Comparison of ENCODE assay signal across 21 mouse cellular contexts in the genomic region with DNA sequence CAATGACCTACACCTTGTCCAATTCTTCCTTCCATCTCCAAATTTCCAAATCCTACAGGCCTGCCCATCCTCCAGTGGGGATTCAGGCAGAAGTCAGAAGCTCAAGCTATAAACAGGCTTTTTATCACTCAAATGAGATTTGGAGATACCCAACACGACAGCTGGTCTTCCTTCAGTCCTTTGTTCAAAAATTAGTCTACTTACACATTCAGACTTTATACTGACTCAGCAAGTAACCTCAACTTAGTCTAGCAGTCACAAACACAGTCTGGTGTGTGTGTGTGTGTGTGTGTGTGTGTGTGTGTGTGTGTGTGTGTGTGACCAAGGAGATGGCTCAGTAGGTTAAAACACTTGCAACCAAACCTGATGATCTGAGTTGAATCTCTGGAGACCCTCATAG. TPM values are rescaled to one million over a fixed set of nuclear protein-coding genes. Genes with fewer than 3 reads are reported as not detected.
DNase-seq lines count a peak whose midpoint lies in the region; ATAC-seq and TF ChIP-seq lines count a peak whose summit lies in the region.
"Had no signal": no experiment of that assay in that cellular context is flagged by ENCODE, and none has a peak within 500 bp of the region (broad histone marks: within the 10 kb centered on the region; RNA-seq: fewer than 3 reads in every experiment).

No protein-coding gene starts in this region.

- H3ac ChIP-seq in myocyte (ENCODE audit: control insufficient read depth, insufficient read length), result no peak overlapping the region

- H3K4me1 ChIP-seq in kidney, adult 2 months (ENCODE audit: control insufficient read depth, insufficient read depth, low read length), result peaks cover 16% of the 10 kb centered on the region; the same call in 1 of the 2 replicates
- H3K4me1 ChIP-seq in G1E (ENCODE audit: insufficient read depth, low read depth, low read length), result peaks cover 48% of the 10 kb centered on the region
- peaks cover under 1% of the 10 kb centered on the region for H3K4me1 ChIP-seq in cerebellum, adult 2 months (ENCODE audit: control insufficient read depth, insufficient read depth, low read length)
- H3K4me1 ChIP-seq in lung, postnatal 0 days (ENCODE audit: insufficient read depth, low read depth, low read length), result no peaks in the 10 kb centered on the region; the same call in 1 of the 2 replicates
- H3K4me1 ChIP-seq: intestine, embryonic 15.5 days had no signal

- no peak overlapping the region for H3K4me3 ChIP-seq in kidney, adult 2 months (ENCODE audit: insufficient read depth, low read depth, low read length)
- H3K4me3 ChIP-seq in G1E (ENCODE audit: low read depth, low read length) (no peak overlapping the region), myocyte (no peak overlapping the region)
- no peak overlapping the region for H3K4me3 ChIP-seq in cerebellum, adult 2 months (replicated peaks; ENCODE audit: insufficient read depth, low read depth, low read length)
- H3K4me3 ChIP-seq in lung, postnatal 0 days (ENCODE audit: low read depth, low read length), result no peak overlapping the region
- H3K4me3 ChIP-seq: forebrain, embryonic 10.5 days; gastrocnemius, adult 2 months; hindbrain, embryonic 13.5 days; intestine, embryonic 15.5 days had no signal

- no peaks in the 10 kb centered on the region for H3K36me3 ChIP-seq in kidney, adult 2 months (ENCODE audit: control insufficient read depth, insufficient read depth, low read length)
- H3K36me3 ChIP-seq in G1E (replicated peaks), result peaks cover 20% of the 10 kb centered on the region
- H3K36me3 ChIP-seq in myocyte (ENCODE audit: control insufficient read depth, insufficient read depth), result no peaks in the 10 kb centered on the region
- no peaks in the 10 kb centered on the region for H3K36me3 ChIP-seq in lung, postnatal 0 days (ENCODE audit: insufficient read depth, low read length)
- H3K36me3 ChIP-seq: hindbrain, embryonic 13.5 days; intestine, embryonic 15.5 days had no signal

- no peak overlapping the region for H3K9ac ChIP-seq in lung, postnatal 0 days (replicated peaks; ENCODE audit: low read depth)
- H3K9ac ChIP-seq: hindbrain, embryonic 13.5 days; intestine, embryonic 15.5 days had no signal

- TF ChIP-seq CTCF in kidney, adult 2 months (conservative IDR thresholded peaks at IDR 0.05; ENCODE audit: insufficient read depth, insufficient read length, low read depth, low read length), result no peak
- no peak for TF ChIP-seq CTCF in G1E (IDR thresholded peaks at IDR 0.05; ENCODE audit: low read depth, low read length)
- no peak for TF ChIP-seq CTCF in cerebellum, adult 2 months (IDR thresholded peaks at IDR 0.05; ENCODE audit: borderline replicate concordance, insufficient read depth, low read depth, low read length)
- no peak for TF ChIP-seq CTCF in lung, postnatal 0 days (IDR thresholded peaks at IDR 0.05)

- DNase-seq in kidney, adult 2 months, result no peak
- no peak for DNase-seq in kidney, adult 18-20 months
- no peak for DNase-seq in G1E (ENCODE audit: low spot score)
- no peak for DNase-seq in cerebellum, adult 2 months
- DNase-seq in lung, postnatal 0 days (ENCODE audit: low spot score), result no peak
- DNase-seq: adrenal gland, postnatal 10 days; cerebellum, adult 11-12 months; cerebellum, adult 9-10 months; cerebellum, postnatal 14 days; gastrocnemius, adult 2 months; gastrocnemius, postnatal 14 days; heart, adult 11 months; kidney, adult 11 months had no signal

- TF ChIP-seq POLR2A in kidney, adult 2 months (IDR thresholded peaks at IDR 0.05; ENCODE audit: low read depth, low read length), result no peak
- no peak for TF ChIP-seq POLR2A in myocyte (IDR thresholded peaks at IDR 0.05; ENCODE audit: insufficient read length, low read depth)
- no peak for TF ChIP-seq POLR2A in cerebellum, adult 2 months (IDR thresholded peaks at IDR 0.05; ENCODE audit: borderline replicate concordance, insufficient read depth, low read length)

- peak; percentile 1; the same call in 1 of the 2 replicates for ATAC-seq in G1E (ENCODE audit: extremely low read depth, insufficient number of reproducible peaks, low FRiP score, poor library complexity, severe bottlenecking)
- no peak for ATAC-seq in lung, postnatal 0 days
- ATAC-seq: forebrain, embryonic 16.5 days; hindbrain, embryonic 16.5 days; intestine, embryonic 15.5 days; Patski had no signal

- TF ChIP-seq EP300 in lung, postnatal 0 days (IDR thresholded peaks at IDR 0.05), result no peak

- H3K4me2 ChIP-seq in myocyte (ENCODE audit: low read depth), result peak overlapping the region; percentile 9
- no peak overlapping the region for H3K4me2 ChIP-seq in lung, postnatal 0 days (replicated peaks; ENCODE audit: low read depth, low read length)
- H3K4me2 ChIP-seq: heart, embryonic 11.5 days; hindbrain, embryonic 13.5 days; intestine, embryonic 15.5 days had no signal

- 0 out of 2 replicates have a peak overlapping the region, but pooled peaks have one; percentile 17 for H3K27ac ChIP-seq in kidney, adult 2 months (ENCODE audit: insufficient read depth, low read depth, low read length)
- no peak overlapping the region for H3K27ac ChIP-seq in cerebellum, adult 2 months (ENCODE audit: insufficient read depth, low read length)
- H3K27ac ChIP-seq in lung, postnatal 0 days (ENCODE audit: low read length), result no peak overlapping the region
- H3K27ac ChIP-seq: forebrain, embryonic 10.5 days; gastrocnemius, adult 2 months; hindbrain, embryonic 13.5 days; intestine, embryonic 15.5 days had no signal

- H3K9me3 ChIP-seq in G1E (replicated peaks), result no peaks in the 10 kb centered on the region
- no peaks in the 10 kb centered on the region for H3K9me3 ChIP-seq in lung, postnatal 0 days (ENCODE audit: low read length)
- H3K9me3 ChIP-seq: hindbrain, embryonic 13.5 days; intestine, embryonic 15.5 days had no signal

- no peaks in the 10 kb centered on the region for H3K27me3 ChIP-seq in kidney, adult 2 months (replicated peaks; ENCODE audit: control insufficient read depth, insufficient read depth, low read length)
- H3K27me3 ChIP-seq in G1E (ENCODE audit: insufficient read depth, low read length) (no peaks in the 10 kb centered on the region), myocyte (ENCODE audit: control insufficient read depth, insufficient read depth, insufficient read length) (no peaks in the 10 kb centered on the region)
- no peaks in the 10 kb centered on the region for H3K27me3 ChIP-seq in cerebellum, adult 2 months (ENCODE audit: control insufficient read depth, insufficient read depth, low read length)
- H3K27me3 ChIP-seq in lung, postnatal 0 days (replicated peaks; ENCODE audit: insufficient read depth, low read length), result no peaks in the 10 kb centered on the region
- H3K27me3 ChIP-seq: hindbrain, embryonic 13.5 days; intestine, embryonic 15.5 days; Patski had no signal

- 51% methylated on average over 1 of the region's 1 CpGs for WGBS in kidney, adult 2 months
- 26% methylated on average over 1 of the region's 1 CpGs for WGBS in cerebellum, adult 2 months
- WGBS in lung, postnatal 0 days, result 56% methylated on average over 1 of the region's 1 CpGs

- peaks cover 90% of the 10 kb centered on the region for H3K79me2 ChIP-seq in myocyte (ENCODE audit: control insufficient read depth, insufficient read depth)

TF ChIP-seq in myocyte, 11 proteins besides CTCF, POLR2A, EP300 and RAD21:
- no peak for TF ChIP-seq REST (IDR thresholded peaks at IDR 0.05; ENCODE audit: insufficient read depth, insufficient read length)
- no peak for TF ChIP-seq SRF (IDR thresholded peaks at IDR 0.05; ENCODE audit: control insufficient read depth, insufficient read length, low read depth)
- TF ChIP-seq USF1 (IDR thresholded peaks at IDR 0.05; ENCODE audit: low read depth), result no peak
- TF ChIP-seq CEBPB (IDR thresholded peaks at IDR 0.05; ENCODE audit: insufficient read depth, poor library complexity, severe bottlenecking), result no peak
- no peak for TF ChIP-seq TCF3 (IDR thresholded peaks at IDR 0.05; ENCODE audit: insufficient read length, low read depth)
- no peak for TF ChIP-seq E2F4 (IDR thresholded peaks at IDR 0.05; ENCODE audit: insufficient read depth)
- TF ChIP-seq TCF12 (IDR thresholded peaks at IDR 0.05; ENCODE audit: insufficient read depth, poor library complexity, severe bottlenecking), result no peak
- no peak for TF ChIP-seq POLR2AphosphoS2 (IDR thresholded peaks at IDR 0.05; ENCODE audit: insufficient read length, low read depth)
- TF ChIP-seq MAX (IDR thresholded peaks at IDR 0.05; ENCODE audit: low read depth), result no peak
- no peak for TF ChIP-seq MYOD1 (IDR thresholded peaks at IDR 0.05; ENCODE audit: control insufficient read depth in 1 of 3, insufficient read length in 2 of 3, low read depth in 2 of 3)
- no peak for TF ChIP-seq MYOG (IDR thresholded peaks at IDR 0.05; ENCODE audit: control insufficient read depth in 1 of 3, insufficient read depth in 1 of 3, insufficient read length in 2 of 3, low read depth in 2 of 3)

RNA-seq across cellular contexts. Expression of gene Lrp6, which starts 15.8 kb away (rescaled TPM):
- 39.6 and 46.0 TPM in 2 replicates for polyA plus RNA-seq in kidney, adult 2 months (2012; rRNA removed)
- total RNA-seq in G1E (2014; fragmentation: Nextera tagmentation) (74.3 and 75.2 TPM in 2 replicates), G1E (2017) (60.9 and 75.2 TPM in 2 replicates)
- polyA plus RNA-seq in G1E (2012) (18.5 and 19.8 TPM in 2 replicates), myocyte (2012; fragmentation: generic; extraction: Trizol) (8.4 TPM)
- 26.1 and 28.0 TPM in 2 replicates for polyA plus RNA-seq in cerebellum, adult 2 months (2012; rRNA removed)
- 17.0 and 18.7 TPM in 2 replicates for polyA plus RNA-seq in lung, postnatal 0 days (2015; fragmentation: Nextera tagmentation; extraction: Ambion mirVana)
